Mouse (Mus musculus): ENCODE measurements around the gene Hnrnpr.

The Hnrnpr gene

GRCm38 (mm10) chr4:136310229-136311041 lies at the start of gene Hnrnpr:
TSS of gene Hnrnpr (plus strand) at chr4:136310942.
- peak; percentile 96 for DNase-seq (ENCODE audit: low read depth, low spot score)

- DNase-seq (ENCODE audit: low read depth, low spot score), result no peak
Measured at GRCm38 (mm10) chr4:136261912-136262311, 48.8 kb upstream of the Hnrnpr start.

- no peak for DNase-seq (ENCODE audit: low read depth, low spot score)
Measured at GRCm38 (mm10) chr4:136263555-136263954, 47.2 kb upstream of the Hnrnpr start.

- DNase-seq (ENCODE audit: low read depth, low spot score), result no peak
Measured at GRCm38 (mm10) chr4:136266716-136267343, 43.9 kb upstream of the Hnrnpr start.

- no peak for DNase-seq (ENCODE audit: low read depth, low spot score)
Measured at GRCm38 (mm10) chr4:136268912-136269311, 41.8 kb upstream of the Hnrnpr start.

- DNase-seq (ENCODE audit: low read depth, low spot score), result no peak
Measured at GRCm38 (mm10) chr4:136270648-136271047, 40.1 kb upstream of the Hnrnpr start.

DNA sequence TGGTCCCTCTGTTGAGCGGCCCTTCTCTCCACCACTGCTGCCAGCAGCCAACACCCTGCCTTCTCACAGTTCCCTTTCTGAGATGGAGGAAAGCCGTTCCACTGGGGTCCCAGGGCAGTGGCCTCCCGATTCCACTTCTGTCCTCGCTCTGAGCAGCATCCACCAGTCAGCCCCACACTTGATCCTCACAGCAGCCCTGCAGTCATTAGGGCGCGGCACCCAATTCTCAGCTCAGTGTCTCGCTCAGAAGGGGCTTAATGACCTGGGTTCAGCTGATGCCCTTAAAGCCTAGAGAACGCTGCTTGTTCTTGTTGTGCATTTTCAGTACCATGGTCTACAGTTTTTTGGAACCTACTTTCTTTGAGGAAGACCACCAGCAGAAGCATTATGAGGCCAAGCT lies 29.6 kb upstream of the Hnrnpr start:
- no peak for DNase-seq (ENCODE audit: low read depth, low spot score)

DNA sequence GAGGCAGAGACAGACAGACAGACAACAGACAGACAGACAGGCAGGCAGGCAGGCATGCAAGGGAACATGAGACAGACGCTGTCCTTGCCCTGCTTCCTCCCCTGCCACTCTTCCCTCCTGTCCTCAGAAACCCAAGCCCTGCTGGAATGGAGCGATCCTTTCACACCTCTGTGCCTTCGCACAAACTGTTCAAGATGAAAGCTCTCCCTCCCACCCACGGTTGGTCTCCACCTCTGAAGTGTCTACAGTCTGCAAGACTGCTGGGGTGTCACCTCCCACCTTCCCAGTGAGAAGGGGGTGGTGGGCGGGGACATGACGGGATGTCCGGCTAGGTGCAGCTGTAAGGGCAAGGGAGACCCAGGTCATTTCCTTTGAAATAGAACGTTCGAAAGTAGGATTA lies 29.1 kb upstream of the Hnrnpr start:
- DNase-seq (ENCODE audit: low read depth, low spot score), result no peak

DNA sequence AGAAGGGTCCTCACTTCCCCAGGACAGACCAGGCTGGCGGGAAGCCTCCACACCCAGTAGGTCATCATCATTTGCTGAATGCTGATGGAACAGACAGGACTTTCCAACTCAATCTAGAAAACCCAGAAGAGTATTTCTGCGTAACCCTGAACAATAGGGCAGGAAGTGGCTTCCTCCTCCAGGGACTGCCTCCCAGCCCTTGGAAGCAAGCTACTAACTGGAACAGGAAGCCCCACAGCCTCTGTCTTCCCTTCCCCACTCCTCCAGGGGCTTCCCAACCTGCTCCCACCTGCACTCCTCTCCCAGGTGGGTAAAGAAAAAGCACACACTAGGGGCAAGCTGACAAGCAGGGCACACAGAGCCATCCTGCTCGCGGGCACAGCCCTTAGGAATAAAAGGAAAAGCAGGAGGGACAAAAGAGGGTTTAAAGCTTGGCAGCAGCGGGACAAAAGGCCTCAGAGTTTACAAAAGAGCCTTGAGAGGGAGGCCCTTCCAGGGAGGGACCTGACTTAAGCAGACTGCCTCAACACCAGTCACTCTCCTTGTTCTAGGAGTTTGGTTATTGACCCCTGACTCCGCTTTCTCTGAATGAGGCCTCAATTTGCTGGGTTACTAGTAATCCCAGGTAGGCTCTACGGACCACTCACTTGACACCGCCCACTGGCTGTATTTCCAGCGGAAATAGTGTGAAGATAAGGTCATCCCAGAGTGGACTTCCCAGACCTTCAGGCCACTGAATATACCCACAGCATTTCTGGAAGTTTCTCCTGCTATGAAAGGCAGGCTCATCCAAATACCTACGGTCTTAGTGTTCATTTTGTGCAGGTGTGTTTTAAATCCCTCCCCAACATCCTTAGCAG lies 27.9 kb upstream of the Hnrnpr start:
- no peak for DNase-seq (ENCODE audit: low read depth, low spot score)

DNA sequence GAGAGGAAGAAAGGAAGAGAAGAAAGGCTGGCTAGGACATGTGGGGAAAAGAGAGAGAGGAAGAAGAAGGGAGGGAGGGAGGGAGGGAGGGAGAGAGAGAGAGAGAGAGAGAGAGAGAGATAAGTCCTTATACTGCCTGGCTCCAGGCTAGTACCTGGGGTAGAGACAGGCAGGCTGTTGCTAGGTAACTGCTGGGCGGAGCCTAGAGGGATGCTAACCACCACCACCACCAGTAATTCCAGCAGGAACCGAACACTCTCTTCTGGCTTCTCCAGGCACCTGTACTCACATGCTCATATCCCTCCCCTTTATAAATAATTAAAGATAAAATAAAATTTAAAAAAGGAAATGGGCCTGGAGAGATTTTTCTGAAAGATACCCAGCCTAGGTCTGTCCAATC lies 27.0 kb upstream of the Hnrnpr start:
- no peak for DNase-seq (ENCODE audit: low read depth, low spot score)

DNA sequence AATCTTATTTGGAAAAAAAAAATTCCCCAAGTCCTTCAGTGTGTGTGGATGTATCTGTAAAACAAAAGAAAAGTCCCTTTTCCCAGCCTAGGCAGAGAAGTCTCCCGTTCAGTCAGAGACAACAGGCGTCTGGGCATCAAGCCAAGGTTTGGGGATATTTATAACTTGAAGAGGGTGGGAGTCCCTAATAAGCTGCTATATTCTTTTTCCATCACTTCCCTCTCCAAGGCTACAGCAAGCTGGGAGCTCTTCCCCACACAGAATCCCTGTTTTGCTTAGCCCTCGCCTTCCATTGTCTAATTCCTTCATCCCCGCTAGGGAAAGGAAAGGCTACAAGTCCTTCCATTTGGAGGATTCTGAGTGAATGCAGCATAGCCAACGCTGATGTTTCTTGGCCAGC lies 26.3 kb upstream of the Hnrnpr start, which contains the start of gene Zfp46:
Gene Zfp46 (plus strand): TSS at position 229 of the 400 bp plus-strand sequence.
- DNase-seq (ENCODE audit: low read depth, low spot score), result no peak

- no peak for DNase-seq (ENCODE audit: low read depth, low spot score)
Measured at GRCm38 (mm10) chr4:136284891-136285290, 25.9 kb upstream of the Hnrnpr start.

GRCm38 (mm10) chr4:136285348-136285810 lies 25.4 kb upstream of the Hnrnpr start:
- DNase-seq (ENCODE audit: low read depth, low spot score), result peak; percentile 85

- peak; percentile 93 for DNase-seq (ENCODE audit: low read depth, low spot score)
Measured at GRCm38 (mm10) chr4:136285811-136286371, 24.9 kb upstream of the Hnrnpr start.

- no peak for DNase-seq (ENCODE audit: low read depth, low spot score)
Measured at GRCm38 (mm10) chr4:136289918-136290780, 20.6 kb upstream of the Hnrnpr start.

DNA sequence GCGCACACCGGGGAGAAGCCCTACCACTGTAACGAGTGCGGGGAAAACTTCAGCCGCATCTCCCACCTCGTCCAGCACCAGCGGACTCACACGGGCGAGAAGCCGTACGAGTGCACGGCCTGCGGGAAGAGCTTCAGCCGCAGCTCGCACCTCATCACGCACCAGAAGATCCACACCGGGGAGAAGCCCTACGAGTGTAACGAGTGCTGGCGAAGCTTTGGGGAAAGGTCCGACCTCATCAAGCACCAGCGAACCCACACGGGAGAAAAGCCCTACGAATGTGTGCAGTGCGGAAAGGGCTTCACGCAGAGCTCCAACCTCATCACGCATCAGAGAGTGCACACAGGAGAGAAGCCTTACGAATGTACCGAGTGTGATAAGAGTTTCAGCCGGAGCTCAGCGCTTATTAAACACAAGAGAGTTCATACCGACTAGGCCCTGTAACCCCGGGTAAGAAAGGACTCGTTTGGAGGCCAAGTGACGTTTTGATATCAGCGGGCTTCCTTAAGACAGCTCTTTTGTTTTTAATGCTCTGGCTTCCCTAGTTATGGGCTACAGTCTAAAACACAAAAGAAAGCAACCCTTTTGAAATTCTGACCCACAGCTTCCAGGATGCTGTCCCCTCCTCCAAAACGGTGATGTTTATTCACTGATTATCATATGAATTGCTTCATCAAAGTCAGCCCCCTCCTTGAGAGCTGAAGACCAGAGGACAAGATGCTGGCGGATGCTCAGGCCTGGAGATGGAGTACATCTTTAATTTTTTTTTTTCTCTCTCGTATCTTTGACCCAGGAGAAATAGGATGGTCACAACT lies 19.8 kb upstream of the Hnrnpr start:
- DNase-seq (ENCODE audit: low read depth, low spot score), result no peak

DNA sequence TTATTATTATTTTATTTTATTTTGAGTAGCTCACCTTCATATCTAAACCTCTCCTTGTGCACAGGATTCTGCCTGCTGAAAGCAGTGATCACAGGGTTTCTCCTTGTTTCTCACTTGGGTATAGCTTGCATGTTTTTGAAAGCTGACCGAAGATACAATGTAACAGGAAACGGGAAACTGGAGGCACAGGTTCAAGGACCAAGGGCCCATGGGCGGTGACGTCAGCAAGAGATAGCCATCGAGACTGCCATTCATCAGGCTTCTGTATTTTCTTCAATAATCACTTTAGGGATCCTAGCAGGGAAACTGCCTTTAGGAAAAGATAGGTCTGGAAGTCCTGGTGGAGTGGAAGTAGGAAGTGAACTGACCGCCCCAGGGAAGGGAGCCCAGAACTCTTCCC lies 19.1 kb upstream of the Hnrnpr start:
- no peak for DNase-seq (ENCODE audit: low read depth, low spot score)

- no peak for DNase-seq (ENCODE audit: low read depth, low spot score)
Measured at GRCm38 (mm10) chr4:136295941-136296340, 14.8 kb upstream of the Hnrnpr start.

GRCm38 (mm10) chr4:136302462-136302861 lies 8.3 kb upstream of the Hnrnpr start:
- no peak for DNase-seq (ENCODE audit: low read depth, low spot score)

DNA sequence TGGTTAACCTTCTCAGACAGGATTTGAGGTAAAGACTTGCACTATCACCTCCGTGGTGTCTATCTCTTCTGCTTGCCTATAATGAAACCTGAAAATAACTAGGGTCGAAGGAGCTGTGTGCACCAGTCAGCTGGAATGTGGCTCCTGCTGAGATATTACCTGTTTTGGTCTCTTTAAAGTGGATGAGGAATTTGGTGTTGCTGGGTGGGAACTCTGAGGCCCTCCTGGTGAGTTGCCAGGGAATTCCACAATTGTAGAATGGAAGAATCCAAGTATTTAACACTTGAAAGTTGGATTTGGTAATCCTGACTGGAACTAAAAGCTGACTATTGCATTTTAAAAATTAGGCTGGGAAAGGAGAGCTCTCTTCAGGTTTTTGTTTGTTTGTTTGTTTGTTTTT lies 6.6 kb upstream of the Hnrnpr start:
- no peak for DNase-seq (ENCODE audit: low read depth, low spot score)
